Mouse (Mus musculus) myocyte (in vitro differentiated cells): ENCODE measurements around the gene Abcc4.

ENCODE experiments used
- MAX ChIP-seq: IDR thresholded peaks from one replicate; pipeline ENCODE4 v1.6.1; 2011; ENCODE audit warnings: low read depth, mild to moderate bottlenecking, control low read depth
- MYOD1 ChIP-seq, 3 experiments: IDR thresholded peaks; one replicate each; pipeline ENCODE4 v1.6.1; 2011; ENCODE audit warnings: control low read depth in 2 of 3, low read depth in 2 of 3, mild to moderate bottlenecking in 2 of 3, moderate library complexity in 1 of 3; ENCODE audit not compliant: insufficient read length in 2 of 3, control insufficient read depth in 1 of 3
- POLR2A ChIP-seq: IDR thresholded peaks from one replicate; pipeline ENCODE4 v1.6.1; 2011; ENCODE audit warnings: low read depth, mild to moderate bottlenecking, control low read depth, moderate library complexity; ENCODE audit not compliant: insufficient read length
- POLR2AphosphoS2 ChIP-seq: IDR thresholded peaks from one replicate; pipeline ENCODE4 v1.6.1; 2011; ENCODE audit warnings: low read depth, control low read depth; ENCODE audit not compliant: insufficient read length
- REST ChIP-seq: IDR thresholded peaks from one replicate; pipeline ENCODE4 v1.6.1; 2011; ENCODE audit warnings: mild to moderate bottlenecking, control low read depth, moderate library complexity; ENCODE audit not compliant: insufficient read depth, insufficient read length
- USF1 ChIP-seq: IDR thresholded peaks from one replicate; pipeline ENCODE4 v1.6.1; 2011; ENCODE audit warnings: low read depth, mild to moderate bottlenecking, control low read depth, moderate library complexity

- TF ChIP-seq POLR2A (no peak), REST (no peak), USF1 (no peak), MYOD1 (IDR thresholded peaks at IDR 0.05; ENCODE audit: control insufficient read depth in 1 of 3, insufficient read length in 2 of 3, low read depth in 2 of 3) (no peak), POLR2AphosphoS2 (no peak), MAX (no peak)
Measured at GRCm38 (mm10) chr14:118566809-118567208, 139.2 kb downstream of the Abcc4 start.
